Mouse (Mus musculus): Measurements from ENCODE around the gene Ccdc97. TPM values are rescaled to one million over a fixed set of nuclear protein-coding genes. Genes with fewer than 3 reads are reported as not detected.

Gene Ccdc97
- 87.8 TPM for total RNA-seq (2023)

DNA sequence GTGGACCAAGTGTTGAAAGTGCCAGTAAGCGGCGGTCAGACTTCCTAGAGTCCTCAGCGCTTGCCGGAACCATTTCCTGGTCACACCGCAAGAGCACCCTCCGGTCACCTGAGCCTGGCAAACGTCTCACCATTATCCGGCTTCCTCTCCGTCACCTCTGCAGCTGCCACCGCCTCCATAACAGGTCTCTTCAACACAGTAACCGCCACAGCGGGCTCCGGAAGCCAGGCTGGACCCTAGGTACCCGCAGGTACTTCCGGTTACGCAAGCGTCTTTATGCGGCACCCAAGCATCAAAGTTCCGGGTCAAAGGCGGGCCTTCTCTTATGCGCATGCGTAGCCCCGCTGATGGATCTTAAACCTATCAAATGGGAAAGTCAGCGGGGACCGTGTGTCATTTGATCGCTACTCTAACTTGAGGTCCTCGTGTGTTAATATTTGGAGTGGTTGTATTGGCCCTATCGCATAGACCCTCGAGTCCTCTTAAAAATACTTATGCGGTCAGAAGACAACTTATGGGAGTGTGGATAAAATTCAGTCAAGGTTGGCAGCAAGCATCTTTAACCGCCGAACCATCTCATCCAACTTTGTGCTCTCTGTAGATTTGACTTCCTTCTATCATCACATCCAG, at the start of gene Ccdc97:
Ccdc97 (minus strand) TSS at position 301 of the 630 bp plus-strand sequence.

DNA sequence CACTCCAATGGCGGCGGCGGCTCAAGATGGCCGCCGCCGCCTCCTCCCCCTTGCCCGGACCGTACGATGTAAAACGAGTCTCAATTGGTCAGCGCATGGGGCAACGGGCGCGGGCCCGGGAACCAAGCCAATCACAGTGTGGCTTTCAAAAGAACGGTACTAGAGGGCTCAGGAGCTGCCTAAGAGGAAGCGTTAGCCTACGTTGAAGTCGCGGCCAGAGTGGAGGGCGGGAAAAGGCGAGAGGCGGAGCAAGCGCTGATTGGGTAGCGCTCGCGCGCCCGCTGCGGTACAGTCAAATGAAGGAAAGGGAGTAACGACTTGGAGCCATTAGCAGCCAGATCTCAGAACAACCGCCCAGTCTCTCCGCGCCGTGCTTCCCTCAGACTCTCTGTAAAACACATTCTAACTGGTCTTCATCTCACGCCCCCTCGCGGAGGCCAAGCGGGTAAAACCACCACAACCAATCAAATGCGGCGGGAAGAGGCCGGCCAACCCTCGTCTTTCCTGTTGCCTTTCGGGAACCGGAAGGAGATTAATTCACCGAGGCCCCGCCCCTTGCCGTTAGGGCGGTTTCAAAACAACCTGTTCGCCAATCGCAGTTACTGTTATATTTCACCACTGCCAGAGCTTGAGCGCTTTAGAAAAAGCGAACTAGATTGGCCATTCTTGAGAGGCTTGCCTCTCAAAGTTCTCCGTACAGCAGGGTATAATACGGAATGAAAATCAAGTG, 36.0 kb upstream of the Ccdc97 start, which contains the start of gene Hnrnpul1:
Hnrnpul1 (minus strand) TSS at position 20 of the 730 bp plus-strand sequence.

GRCm38 (mm10) chr7:25686680-25687531, 32.0 kb downstream of the Ccdc97 start, which contains the start of gene Tgfb1:
Gene Tgfb1, plus strand, starts transcription at chr7:25687002.

GRCm38 (mm10) chr7:25680514-25681258, 38.2 kb downstream of the Ccdc97 start, which contains the start of gene B9d2:
Gene B9d2, plus strand, starts transcription at chr7:25680780.

GRCm38 (mm10) chr7:25674719-25675300, 44.1 kb downstream of the Ccdc97 start, which contains the start of gene Tmem91:
Gene Tmem91, minus strand, starts transcription at chr7:25675166.

Other genes starting within 250 kb of the Ccdc97 start
- gene Ceacam1, start 241.5 kb downstream of the Ccdc97 start, total RNA-seq (2023), result 4.8 TPM
- 0.67 TPM for gene Ceacam2, start 179.2 kb downstream of the Ccdc97 start, total RNA-seq (2023)
- not detected for gene Erich4, start 103.2 kb downstream of the Ccdc97 start, total RNA-seq (2023)
- 72.9 TPM for gene Dmac2, start 99.7 kb downstream of the Ccdc97 start, total RNA-seq (2023)
- 2.9 TPM for gene B3gnt8, start 92.4 kb downstream of the Ccdc97 start, total RNA-seq (2023)
- gene Bckdha, start 60.1 kb downstream of the Ccdc97 start, total RNA-seq (2023), result 25.8 TPM
- gene Exosc5, start 59.9 kb downstream of the Ccdc97 start, total RNA-seq (2023), result 51.6 TPM
- not detected for gene Tmem91, start 43.9 kb downstream of the Ccdc97 start, total RNA-seq (2023)
- gene B9d2, start 38.3 kb downstream of the Ccdc97 start, total RNA-seq (2023), result 22.8 TPM
- gene Tgfb1, start 32.1 kb downstream of the Ccdc97 start, total RNA-seq (2023), result 123 TPM
- gene Hnrnpul1, start 35.7 kb upstream of the Ccdc97 start, total RNA-seq (2023), result 208 TPM
- gene Axl, start 69.6 kb upstream of the Ccdc97 start, total RNA-seq (2023), result 5.1 TPM
- 5.0 TPM for gene Cyp2s1, start 97.8 kb upstream of the Ccdc97 start, total RNA-seq (2023)
- not detected for gene Cyp2b10, start 178.5 kb upstream of the Ccdc97 start, total RNA-seq (2023)

Data from CD8-positive naive resting alpha-beta T cell, adult 57 days (primary cell).